Mouse (Mus musculus) megakaryocyte, embryonic 14.5 days (primary cell): ENCODE results near the gene Stim1. TPM values are rescaled to one million over a fixed set of nuclear protein-coding genes. Genes with fewer than 3 reads are reported as not detected.
"Not testable (repeated sequence)": the region's sequence is repeated elsewhere in the genome, so short reads cannot be mapped to it uniquely, and the experiment has no call there.

Experiments
- H3K27me3 ChIP-seq: replicated peaks from 2 replicates; pipeline ENCODE3; 2012; ENCODE audit warnings: inconsistent platforms
- H3K36me3 ChIP-seq: replicated peaks from 2 replicates; pipeline ENCODE3; 2012; ENCODE audit warnings: low read length, inconsistent platforms, mixed read lengths
- H3K4me1 ChIP-seq: 2 replicates; pipeline ENCODE4 v1.6.1; 2012; ENCODE audit warnings: inconsistent platforms
- H3K4me3 ChIP-seq: replicated peaks from 2 replicates; pipeline ENCODE3; 2012; ENCODE audit warnings: moderate library complexity, mild to moderate bottlenecking, inconsistent platforms
- H3K9me3 ChIP-seq: 2 replicates; pipeline ENCODE4 v1.6.1; 2012; ENCODE audit warnings: inconsistent platforms
- FLI1 ChIP-seq: IDR thresholded peaks from 2 replicates; pipeline ENCODE4 v1.6.1; 2012; ENCODE audit warnings: low read length, inconsistent platforms, mixed read lengths
- GATA1 ChIP-seq: IDR thresholded peaks from 3 replicates; pipeline ENCODE4 v1.6.1; 2012; ENCODE audit warnings: mixed read lengths, low read length, inconsistent platforms, borderline replicate concordance
- polyA plus RNA-seq: library from polyadenylated mRNA; stranded (reverse); fragments of >175 nt; gene quantifications from 2 replicates; pipeline ENCODE4 v1.2.3, GENCODE M21; 2012; ENCODE audit warnings: low replicate concordance; ENCODE audit not compliant: insufficient read depth

The Stim1 gene
- polyA plus RNA-seq, 1 experiment: 106 TPM

GRCm38 (mm10) chr7:102383221-102383620 lies 115.6 kb downstream of the Stim1 start:
- TF ChIP-seq GATA1 (no peak), FLI1 (no peak)
- Histone ChIP-seq H3K9me3 (no peaks in the 10 kb centered on the region), H3K27me3 (no peaks in the 10 kb centered on the region), H3K4me1 (peaks cover 42% of the 10 kb centered on the region), H3K36me3 (peaks cover 39% of the 10 kb centered on the region), H3K4me3 (no peak overlapping the region)

DNA sequence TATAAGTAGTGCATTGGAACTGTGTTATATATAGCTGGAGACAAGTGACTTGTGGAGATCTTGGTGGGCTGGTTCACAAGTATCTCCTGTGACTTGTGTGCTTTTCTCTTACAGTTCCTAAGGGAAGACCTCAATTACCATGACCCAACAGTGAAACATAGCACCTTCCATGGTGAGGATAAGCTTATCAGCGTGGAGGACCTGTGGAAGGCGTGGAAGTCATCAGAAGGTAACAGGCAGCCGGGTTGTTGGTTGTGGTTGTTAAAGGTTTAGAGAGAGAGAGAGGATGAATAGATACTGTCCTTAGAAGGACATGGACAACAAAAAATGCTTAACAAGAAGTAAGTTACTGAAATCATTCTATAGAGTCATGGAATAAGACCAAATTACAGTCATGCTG lies 118.4 kb downstream of the Stim1 start:
- H3K27me3 ChIP-seq: no peaks in the 10 kb centered on the region
- peaks cover 28% of the 10 kb centered on the region for H3K4me1 ChIP-seq
- H3K9me3 ChIP-seq: no peaks in the 10 kb centered on the region
- no peak overlapping the region for H3K4me3 ChIP-seq
- H3K36me3 ChIP-seq: peaks cover 47% of the 10 kb centered on the region
- TF ChIP-seq FLI1: no peak
- TF ChIP-seq GATA1: no peak

DNA sequence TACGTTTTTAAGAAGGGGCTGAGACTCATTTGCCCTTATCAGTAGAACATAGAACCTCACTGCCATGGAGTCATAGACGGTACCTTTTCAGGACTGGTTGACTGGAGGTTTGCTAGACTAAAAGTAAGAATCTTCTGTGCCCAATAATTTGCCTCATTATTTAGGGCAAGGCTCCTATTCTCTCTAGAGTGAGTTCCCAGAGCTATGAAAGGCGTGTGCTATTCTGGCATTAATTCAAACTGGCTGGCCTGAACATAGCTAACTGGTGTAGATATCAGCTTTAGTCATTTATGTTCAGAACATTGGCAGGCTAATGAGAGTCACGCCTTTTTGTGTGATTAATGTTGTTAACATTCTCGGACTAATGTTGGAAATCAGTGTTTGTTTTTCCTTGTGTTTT lies 121.5 kb downstream of the Stim1 start:
- Histone ChIP-seq H3K27me3 (no peaks in the 10 kb centered on the region), H3K9me3 (no peaks in the 10 kb centered on the region), H3K36me3 (peaks cover 59% of the 10 kb centered on the region), H3K4me3 (no peak overlapping the region), H3K4me1 (peaks cover 29% of the 10 kb centered on the region)
- TF ChIP-seq FLI1 (no peak), GATA1 (no peak)

- peaks cover 53% of the 10 kb centered on the region for H3K36me3 ChIP-seq
- no peaks in the 10 kb centered on the region for H3K9me3 ChIP-seq
- H3K27me3 ChIP-seq: no peaks in the 10 kb centered on the region
- H3K4me1 ChIP-seq: peaks cover 46% of the 10 kb centered on the region
- no peak overlapping the region for H3K4me3 ChIP-seq
- TF ChIP-seq GATA1 (no peak), FLI1 (no peak)
These were observed 126.3 kb downstream of the Stim1 start for GRCm38 (mm10) chr7:102393898-102394297.

GRCm38 (mm10) chr7:102395894-102396293 lies 128.3 kb downstream of the Stim1 start:
- peak overlapping the region; percentile 47 for H3K4me3 ChIP-seq
- H3K27me3 ChIP-seq: no peaks in the 10 kb centered on the region
- TF ChIP-seq GATA1 (no peak), FLI1 (no peak)
- H3K9me3 ChIP-seq: no peaks in the 10 kb centered on the region
- peaks cover 48% of the 10 kb centered on the region for H3K36me3 ChIP-seq
- peaks cover 53% of the 10 kb centered on the region for H3K4me1 ChIP-seq

DNA sequence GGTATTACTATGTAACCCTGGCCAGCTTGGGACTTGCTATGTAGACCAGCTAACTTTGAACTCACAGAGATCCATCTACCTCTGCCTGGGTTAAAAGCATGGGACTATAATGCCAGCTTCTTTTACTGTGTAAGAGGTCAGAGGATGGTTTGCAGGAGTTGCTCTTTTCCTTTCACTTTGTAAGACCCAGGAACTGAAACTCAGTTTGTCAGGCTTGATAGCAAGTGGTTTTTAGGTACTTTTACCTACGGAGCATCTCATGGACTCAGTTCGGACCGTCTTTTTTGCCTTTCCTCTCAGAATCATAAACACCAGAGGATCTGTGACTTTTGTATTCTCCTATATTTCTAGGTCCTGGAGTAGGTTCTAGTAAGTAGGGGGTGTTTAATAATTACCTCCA lies 128.7 kb downstream of the Stim1 start:
- H3K36me3 ChIP-seq: peaks cover 43% of the 10 kb centered on the region
- no peak overlapping the region for H3K4me3 ChIP-seq
- H3K4me1 ChIP-seq: peaks cover 53% of the 10 kb centered on the region
- no peaks in the 10 kb centered on the region for H3K9me3 ChIP-seq
- no peak for TF ChIP-seq FLI1
- H3K27me3 ChIP-seq: no peaks in the 10 kb centered on the region

DNA sequence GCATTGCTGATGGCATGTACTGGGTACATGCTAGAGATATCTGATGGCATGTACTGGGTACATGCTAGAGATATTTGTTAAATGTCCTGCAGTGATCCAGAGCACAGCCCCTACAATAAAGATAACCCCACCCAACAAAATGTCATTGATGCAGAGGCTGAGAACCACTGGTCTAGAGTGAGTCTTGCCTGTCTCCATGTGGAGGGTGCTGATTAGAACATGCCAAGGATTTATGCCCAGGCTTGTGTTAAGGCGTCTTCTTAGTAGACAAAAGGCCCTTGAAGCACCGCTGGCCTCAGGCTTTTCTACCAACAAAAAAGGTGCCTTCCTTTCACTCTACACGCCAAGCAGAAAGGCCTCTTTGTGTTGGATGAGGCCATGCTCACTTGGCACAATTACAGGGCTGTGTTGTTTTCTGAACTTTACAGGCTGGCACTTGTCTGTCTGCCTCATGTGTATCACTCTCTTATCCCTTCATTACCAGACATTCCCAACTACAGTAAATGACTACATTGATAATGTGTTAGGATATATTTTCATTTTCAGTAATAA lies 131.7 kb downstream of the Stim1 start:
- Histone ChIP-seq H3K4me3 (no peak overlapping the region), H3K36me3 (peaks cover 37% of the 10 kb centered on the region), H3K27me3 (no peaks in the 10 kb centered on the region), H3K9me3 (no peaks in the 10 kb centered on the region), H3K4me1 (peaks cover 41% of the 10 kb centered on the region)
- TF ChIP-seq FLI1 (no peak), GATA1 (no peak)

GRCm38 (mm10) chr7:102404118-102404517 lies 136.5 kb downstream of the Stim1 start:
- H3K4me1 ChIP-seq: peaks cover 23% of the 10 kb centered on the region
- H3K36me3 ChIP-seq: peaks cover 37% of the 10 kb centered on the region
- TF ChIP-seq FLI1 (no peak), GATA1 (no peak)
- H3K9me3 ChIP-seq: no peaks in the 10 kb centered on the region
- no peaks in the 10 kb centered on the region for H3K27me3 ChIP-seq
- H3K4me3 ChIP-seq: no peak overlapping the region

- Histone ChIP-seq H3K9me3 (no peaks in the 10 kb centered on the region), H3K36me3 (peaks cover 65% of the 10 kb centered on the region), H3K4me1 (peaks cover 23% of the 10 kb centered on the region), H3K27me3 (no peaks in the 10 kb centered on the region), H3K4me3 (no peak overlapping the region)
- TF ChIP-seq GATA1 (no peak), FLI1 (no peak)
These were observed 139.8 kb downstream of the Stim1 start for GRCm38 (mm10) chr7:102407440-102407839.

GRCm38 (mm10) chr7:102415272-102415671 lies 147.7 kb downstream of the Stim1 start:
- Histone ChIP-seq H3K4me1 (peaks cover 28% of the 10 kb centered on the region), H3K36me3 (peaks cover 81% of the 10 kb centered on the region)
- not testable (repeated sequence) for H3K27me3 ChIP-seq, H3K4me3 ChIP-seq, H3K9me3 ChIP-seq

DNA sequence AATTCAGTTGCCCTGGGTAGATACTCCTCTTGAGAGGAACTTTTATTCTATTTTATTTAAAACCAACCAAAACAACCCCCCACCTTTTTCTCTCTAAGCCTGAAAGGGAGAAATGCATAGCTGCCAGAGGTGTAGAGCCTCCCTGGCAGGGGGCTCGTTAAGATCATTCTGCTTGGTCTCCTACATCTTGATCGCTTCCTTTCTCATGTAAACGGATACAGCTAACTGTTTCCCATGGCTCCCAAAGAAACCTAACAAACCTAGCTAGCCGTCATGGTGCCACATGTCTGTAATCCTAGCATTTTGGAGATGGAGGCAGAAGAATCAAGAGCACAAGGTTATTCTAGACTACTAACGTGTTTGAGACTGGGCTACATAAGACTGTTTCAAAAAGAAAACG lies 148.2 kb downstream of the Stim1 start:
- Histone ChIP-seq H3K36me3 (peaks cover 78% of the 10 kb centered on the region), H3K27me3 (no peaks in the 10 kb centered on the region)

More for the DNA sequence above, 148.2 kb downstream of the Stim1 start:
- H3K4me1 ChIP-seq: peaks cover 28% of the 10 kb centered on the region
- H3K4me3 ChIP-seq: no peak overlapping the region
- H3K9me3 ChIP-seq: no peaks in the 10 kb centered on the region
- no peak for TF ChIP-seq GATA1
